Mouse (Mus musculus) liver, embryonic 14.5 days (tissue): ENCODE results near the gene Tnrc18. TPM values are rescaled to one million over a fixed set of nuclear protein-coding genes. Genes with fewer than 3 reads are reported as not detected.

Experiments used
- ATAC-seq: fragments of 200-750 bp; cut with Nextera tagmentation; 2 replicates; pipeline ENCODE4 v1.8.0; 2017; ENCODE audit warnings: moderate number of reproducible peaks, mild to moderate bottlenecking, moderate library complexity; ENCODE audit not compliant: insufficient read depth
- DNase-seq, 3 experiments: peaks; one replicate each; pipeline ENCODE4 v3.0.0-alpha.2; 2012 to 2013; ENCODE audit warnings: low read depth in 3 of 3, low spot score in 3 of 3
- H3K27ac ChIP-seq: fragments of 300-500 bp; sonication (generic); 2 replicates; pipeline ENCODE4 v1.5.1; 2014; ENCODE audit warnings: moderate library complexity, mild to moderate bottlenecking, control low read depth, inconsistent platforms
- H3K27me3 ChIP-seq: fragments of 300-500 bp; sonication (generic); 2 replicates; pipeline ENCODE4 v1.6.1; 2014; ENCODE audit warnings: mild to moderate bottlenecking, low read length, moderate library complexity; ENCODE audit not compliant: control insufficient read depth, insufficient read depth
- H3K36me3 ChIP-seq: fragments of 300-500 bp; sonication (generic); replicated peaks from 2 replicates; pipeline ENCODE4 v1.6.1; 2014; ENCODE audit warnings: low read depth; ENCODE audit not compliant: control insufficient read depth, insufficient read depth
- H3K4me1 ChIP-seq, 2 experiments: fragments of 200-500 bp in 1 of 2; fragments of 300-500 bp in 1 of 2; sonication (generic) in 1 of 2; replicated peaks; 2 replicates each; pipeline ENCODE4 v1.6.1; 2012 to 2014; ENCODE audit warnings: antibody characterized with exemption in 1 of 2, inconsistent platforms in 1 of 2, low read length in 1 of 2; ENCODE audit not compliant: control insufficient read depth in 2 of 2, insufficient read depth in 2 of 2
- H3K4me2 ChIP-seq: fragments of 300-500 bp; sonication (generic); 2 replicates; pipeline ENCODE4 v1.6.1; 2014; ENCODE audit warnings: low read depth, mild to moderate bottlenecking, control low read depth, moderate library complexity
- H3K4me3 ChIP-seq, 2 experiments: fragments of 200-500 bp in 1 of 2; fragments of 300-500 bp in 1 of 2; sonication (generic) in 1 of 2; 2 replicates each; pipeline ENCODE4 v1.5.1; 2012 to 2014; ENCODE audit warnings: low read depth in 2 of 2, low read length in 2 of 2, mild to moderate bottlenecking in 2 of 2, control low read depth in 1 of 2, inconsistent platforms in 1 of 2, moderate library complexity in 1 of 2; ENCODE audit not compliant: insufficient read depth in 1 of 2
- H3K9ac ChIP-seq: fragments of 300-500 bp; sonication (generic); replicated peaks from 2 replicates; pipeline ENCODE4 v1.6.1; 2014; ENCODE audit warnings: mild to moderate bottlenecking, control low read depth, moderate library complexity
- H3K9me3 ChIP-seq: fragments of 300-500 bp; sonication (generic); 2 replicates; pipeline ENCODE4 v1.6.1; 2016; ENCODE audit warnings: low read length, mixed read lengths; ENCODE audit not compliant: control insufficient read depth
- CTCF ChIP-seq: IDR thresholded peaks from 2 replicates; pipeline ENCODE4 v1.5.1; 2016; ENCODE audit warnings: antibody characterized with exemption, low read depth, control low read depth
- EP300 ChIP-seq: IDR thresholded peaks from 2 replicates; pipeline ENCODE4 v1.6.1; 2016; ENCODE audit warnings: antibody characterized with exemption, low read depth
- WGBS: fragments of 180-500 bp; shearing (Covaris S2); extraction: QIAGEN DNeasy Blood & Tissue Kit; methylation state at CpG from one replicate; pipeline ENCODE4 v1.1.7; 2014; ENCODE audit not compliant: insufficient replicate concordance; 5-methylcytosine and 5-hydroxymethylcytosine counted together
- polyA plus RNA-seq, 2 experiments: library from polyadenylated mRNA; depleted of rRNA in 1 of 2; stranded (reverse) in 1 of 2; unstranded in 1 of 2; fragments of >200 nt; fragmentation: Nextera tagmentation in 1 of 2; extraction: Ambion mirVana in 1 of 2; gene quantifications; 2 replicates each; pipeline versions ENCODE4 v1.2.1 to v1.2.3; 2012 to 2014

Gene Tnrc18
- polyA plus RNA-seq, 2 experiments, result 2.3 to 2.9 TPM

- 31% methylated on average over 1 of the region's 1 CpGs for WGBS
- no peak overlapping the region for H3K4me3 ChIP-seq
- H3K9ac ChIP-seq, result no peak overlapping the region
- no peaks in the 10 kb centered on the region for H3K36me3 ChIP-seq
- H3K4me2 ChIP-seq, result no peak overlapping the region
- peak; percentile 13 to 37 (median 29) for DNase-seq
- peak; percentile 30; the same call in 1 of the 2 replicates for TF ChIP-seq EP300
- TF ChIP-seq CTCF, result no peak
- H3K27me3 ChIP-seq, result no peaks in the 10 kb centered on the region
- H3K4me1 ChIP-seq, result peaks cover 3 to 14% of the 10 kb centered on the region in 2 experiments
- peak; percentile 74 for ATAC-seq
- H3K27ac ChIP-seq, result no peak overlapping the region
- no peaks in the 10 kb centered on the region for H3K9me3 ChIP-seq
These were observed 138.4 kb downstream of the Tnrc18 start for GRCm38 (mm10) chr5:142679065-142679464.

GRCm38 (mm10) chr5:142678141-142678571 is 139.3 kb downstream of the Tnrc18 start:
- ATAC-seq, result peak; percentile 14; the same call in 1 of the 2 replicates
- Histone ChIP-seq H3K4me2 (no peak overlapping the region), H3K4me3 (no peak overlapping the region), H3K27me3 (no peaks in the 10 kb centered on the region), H3K4me1 (peaks cover 3 to 14% of the 10 kb centered on the region in 2 experiments), H3K36me3 (no peaks in the 10 kb centered on the region), H3K9me3 (no peaks in the 10 kb centered on the region), H3K9ac (no peak overlapping the region), H3K27ac (no peak overlapping the region)
- DNase-seq, result no peak
- 50% methylated on average over 7 of the region's 7 CpGs for WGBS
- TF ChIP-seq CTCF, result no peak
- no peak for TF ChIP-seq EP300

Other genes starting within 250 kb of the Tnrc18 start
- 6.0 and 6.7 TPM in 2 replicates for gene Mmd2, start 208.9 kb downstream of the Tnrc18 start, polyA plus RNA-seq (2012; rRNA removed)
- 15.5 and 16.9 TPM in 2 replicates for gene Mmd2, start 208.9 kb downstream of the Tnrc18 start, polyA plus RNA-seq (2014; fragmentation: Nextera tagmentation; extraction: Ambion mirVana)
- gene Wipi2, start 190.0 kb downstream of the Tnrc18 start, polyA plus RNA-seq (2012; rRNA removed), result 16.0 and 20.5 TPM in 2 replicates
- 28.3 and 34.4 TPM in 2 replicates for gene Wipi2, start 190.0 kb downstream of the Tnrc18 start, polyA plus RNA-seq (2014; fragmentation: Nextera tagmentation; extraction: Ambion mirVana)
- gene Slc29a4, start 125.2 kb downstream of the Tnrc18 start, polyA plus RNA-seq (2012; rRNA removed), result 0.04 and 0.21 TPM in 2 replicates
- 0.04 and 0.24 TPM in 2 replicates for gene Slc29a4, start 125.2 kb downstream of the Tnrc18 start, polyA plus RNA-seq (2014; fragmentation: Nextera tagmentation; extraction: Ambion mirVana)
- gene Fbxl18, start 77.8 kb upstream of the Tnrc18 start, polyA plus RNA-seq (2012; rRNA removed), result 1.9 and 2.2 TPM in 2 replicates
- gene Fbxl18, start 77.8 kb upstream of the Tnrc18 start, polyA plus RNA-seq (2014; fragmentation: Nextera tagmentation; extraction: Ambion mirVana), result 1.6 and 2.0 TPM in 2 replicates
- 776 and 920 TPM in 2 replicates for gene Actb, start 89.1 kb upstream of the Tnrc18 start, polyA plus RNA-seq (2012; rRNA removed)
- gene Actb, start 89.1 kb upstream of the Tnrc18 start, polyA plus RNA-seq (2014; fragmentation: Nextera tagmentation; extraction: Ambion mirVana), result 7,259 and 7,802 TPM in 2 replicates
- 21.1 and 25.3 TPM in 2 replicates for gene Fscn1, start 142.7 kb upstream of the Tnrc18 start, polyA plus RNA-seq (2012; rRNA removed)
- gene Fscn1, start 142.7 kb upstream of the Tnrc18 start, polyA plus RNA-seq (2014; fragmentation: Nextera tagmentation; extraction: Ambion mirVana), result 19.3 and 21.4 TPM in 2 replicates